Mouse (Mus musculus) cerebellum, adult 2 months (tissue): ENCODE data around the gene Tmem164. TPM values are rescaled to one million over a fixed set of nuclear protein-coding genes. Genes with fewer than 3 reads are reported as not detected.

Experiments used
- DNase-seq, 2 experiments: peaks; one replicate each; pipeline ENCODE4 v3.0.0; 2021
- H3K27ac ChIP-seq: fragments of 200-500 bp; 2 replicates; pipeline ENCODE4 v1.5.1; 2012; ENCODE audit warnings: low read length, control low read depth, inconsistent platforms; ENCODE audit not compliant: insufficient read depth
- H3K27me3 ChIP-seq: fragments of 200-500 bp; 2 replicates; pipeline ENCODE4 v1.6.1; 2012; ENCODE audit warnings: inconsistent platforms, mild to moderate bottlenecking, low read length, moderate library complexity; ENCODE audit not compliant: control insufficient read depth, insufficient read depth
- H3K4me1 ChIP-seq: fragments of 200-500 bp; 2 replicates; pipeline ENCODE4 v1.6.1; 2011; ENCODE audit warnings: low read length; ENCODE audit not compliant: control insufficient read depth, insufficient read depth
- H3K4me3 ChIP-seq: fragments of 200-500 bp; replicated peaks from 2 replicates; pipeline ENCODE3; 2011; ENCODE audit warnings: mild to moderate bottlenecking, low read depth, low read length, control low read depth; ENCODE audit not compliant: insufficient read depth
- CTCF ChIP-seq: fragments of 200-500 bp; IDR thresholded peaks from 2 replicates; pipeline ENCODE4 v1.5.1; 2011; ENCODE audit warnings: low read depth, mild to moderate bottlenecking, control low read depth, low read length, moderate library complexity, borderline replicate concordance; ENCODE audit not compliant: insufficient read depth
- POLR2A ChIP-seq: fragments of 200-500 bp; IDR thresholded peaks from 2 replicates; pipeline ENCODE4 v1.6.1; 2011; ENCODE audit warnings: low read length, control low read depth, borderline replicate concordance; ENCODE audit not compliant: insufficient read depth
- WGBS: fragments of 180-500 bp; shearing (Covaris S2); methylation state at CpG from one replicate; pipeline ENCODE4 v1.1.7; 2018; 5-methylcytosine and 5-hydroxymethylcytosine counted together
- polyA plus RNA-seq: library from polyadenylated mRNA; depleted of rRNA; stranded (reverse); fragments of >200 nt; gene quantifications from 2 replicates; pipeline ENCODE4 v1.2.3, GENCODE M21; 2012

Gene Tmem164
- polyA plus RNA-seq, 1 experiment, result 18.1 TPM

- Histone ChIP-seq H3K27ac (peak overlapping the region; percentile 63; the same call in 1 of the 2 replicates), H3K4me1 (no peaks in the 10 kb centered on the region), H3K4me3 (peak overlapping the region; percentile 91), H3K27me3 (no peaks in the 10 kb centered on the region)
- TF ChIP-seq POLR2A (no peak), CTCF (no peak)
- WGBS, result 1% methylated on average over 15 of the region's 43 CpGs
- peak; percentile 25 to 37 for DNase-seq
Observed at GRCm38 (mm10) chrX:142681616-142682141, 473 bp downstream of the Tmem164 start.

DNA sequence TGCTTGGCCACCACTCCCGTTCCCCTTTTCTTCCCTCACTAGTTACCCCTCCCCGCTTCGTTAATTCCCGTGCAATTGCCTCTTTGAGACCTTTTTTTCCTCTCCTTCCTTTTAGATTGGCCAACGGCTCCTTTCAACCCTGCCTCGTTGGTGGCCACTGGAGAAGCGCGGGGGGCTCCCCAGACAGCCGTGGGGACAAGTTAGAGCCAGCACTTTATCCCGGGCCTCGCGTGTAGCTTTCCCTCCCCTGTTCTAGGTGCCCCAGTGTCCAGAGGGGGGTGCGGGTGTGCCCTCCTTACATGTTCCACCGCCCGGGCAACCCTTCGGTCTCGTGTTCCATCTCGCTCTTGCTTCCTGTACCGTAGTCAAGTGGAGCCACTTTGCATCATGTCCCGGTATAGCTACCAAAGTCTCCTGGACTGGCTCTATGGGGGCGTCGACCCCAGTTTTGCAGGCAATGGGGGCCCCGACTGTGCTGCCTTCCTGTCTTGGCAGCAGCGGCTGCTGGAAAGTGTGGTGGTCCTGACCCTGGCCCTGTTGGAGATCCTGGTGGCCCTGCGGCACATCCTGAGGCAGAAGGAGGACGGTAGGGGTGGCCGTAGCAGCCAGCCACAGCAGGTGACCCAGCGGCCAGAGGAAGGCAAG lies 1.1 kb downstream of the Tmem164 start:
- TF ChIP-seq CTCF, result no peak
- no peak for TF ChIP-seq POLR2A
- peak; percentile 15 to 43 for DNase-seq
- H3K27me3 ChIP-seq, result no peaks in the 10 kb centered on the region
- peak overlapping the region; percentile 91 for H3K4me3 ChIP-seq
- 0 out of 2 replicates have a peak overlapping the region, but pooled peaks have one; percentile 36 for H3K27ac ChIP-seq
- H3K4me1 ChIP-seq, result no peaks in the 10 kb centered on the region
- 10% methylated on average over 28 of the region's 28 CpGs for WGBS

- 73% methylated on average over 5 of the region's 5 CpGs for WGBS
Observed at GRCm38 (mm10) chrX:142682990-142683389, 1.8 kb downstream of the Tmem164 start.

DNA sequence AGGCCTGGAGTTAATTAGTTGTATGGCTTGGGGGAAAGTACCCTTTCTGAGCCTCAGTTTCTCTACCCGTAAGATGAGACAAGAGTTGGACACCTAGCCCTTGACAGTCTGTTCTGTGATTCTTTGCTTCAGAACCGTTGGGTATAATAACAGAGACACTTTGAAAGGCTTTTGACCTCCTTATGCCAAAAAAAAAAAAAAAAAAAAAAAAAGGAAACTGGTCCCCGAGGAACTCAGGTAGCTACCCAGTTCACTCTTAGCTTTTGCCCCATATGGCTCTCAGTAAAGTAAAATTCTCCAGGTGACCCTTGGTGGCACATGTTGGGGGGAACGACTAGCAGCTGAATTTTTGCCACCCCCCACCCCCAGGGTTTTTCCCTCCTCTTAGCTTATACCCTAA lies 3.5 kb downstream of the Tmem164 start:
- Histone ChIP-seq H3K4me1 (no peaks in the 10 kb centered on the region), H3K27me3 (no peaks in the 10 kb centered on the region), H3K27ac (no peak overlapping the region), H3K4me3 (no peak overlapping the region)
- no peak for DNase-seq
- 35% methylated on average over 4 of the region's 4 CpGs for WGBS
- no peak for TF ChIP-seq POLR2A
- no peak for TF ChIP-seq CTCF

More at GRCm38 (mm10) chrX:142682990-142683389, 1.8 kb downstream of the Tmem164 start:
- Histone ChIP-seq H3K4me1 (no peaks in the 10 kb centered on the region), H3K27ac (no peak overlapping the region), H3K27me3 (no peaks in the 10 kb centered on the region), H3K4me3 (no peak overlapping the region)
- peak in 1 of 2 experiments; percentile 22 for DNase-seq
- TF ChIP-seq CTCF (no peak), POLR2A (no peak)

DNA sequence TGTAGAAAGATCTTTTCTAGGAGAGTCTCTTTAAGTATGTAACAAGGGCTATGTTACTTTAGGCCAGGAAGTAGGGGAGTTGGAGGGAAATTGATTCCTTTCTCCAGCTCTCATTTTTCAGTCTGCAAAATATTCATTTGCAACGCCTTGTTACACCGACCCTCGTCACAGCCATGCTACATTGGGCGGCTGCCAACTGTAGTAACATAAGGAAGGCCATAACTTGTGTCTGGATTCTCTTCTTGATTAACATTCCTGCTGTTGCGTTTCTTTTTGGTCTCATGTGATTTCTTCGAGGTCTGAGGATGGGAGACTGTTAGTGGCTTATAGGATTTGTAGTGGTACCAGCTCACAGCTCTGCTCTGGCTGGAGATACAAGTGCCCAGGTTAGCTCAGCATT lies 4.5 kb downstream of the Tmem164 start:
- no peak overlapping the region for H3K27ac ChIP-seq
- TF ChIP-seq POLR2A, result no peak
- TF ChIP-seq CTCF, result no peak
- H3K27me3 ChIP-seq, result no peaks in the 10 kb centered on the region
- no peaks in the 10 kb centered on the region for H3K4me1 ChIP-seq
- no peak for DNase-seq
- no peak overlapping the region for H3K4me3 ChIP-seq
- 41% methylated on average over 6 of the region's 6 CpGs for WGBS

DNA sequence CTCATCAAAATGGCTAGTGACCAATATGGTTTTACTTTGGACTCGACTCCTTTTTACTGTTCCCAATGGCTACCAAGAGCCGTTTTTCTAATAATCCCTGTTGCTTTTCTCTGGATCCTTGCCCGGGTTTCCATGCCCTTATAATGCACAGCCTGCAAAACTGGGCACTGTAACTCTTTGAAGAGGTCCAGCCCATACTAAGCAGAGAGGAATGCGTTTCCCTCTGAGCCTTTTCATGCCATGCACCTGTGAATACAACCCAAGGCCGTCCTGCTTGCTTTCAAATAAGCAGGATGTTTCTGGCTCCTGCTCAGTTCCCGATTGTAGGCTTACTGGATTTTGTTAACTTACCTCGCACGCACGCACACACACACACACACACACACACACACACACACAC lies 7.3 kb downstream of the Tmem164 start:
- no peak overlapping the region for H3K27ac ChIP-seq
- 51% methylated on average over 9 of the region's 9 CpGs for WGBS
- no peak overlapping the region for H3K4me3 ChIP-seq
- no peak for TF ChIP-seq CTCF
- no peak for TF ChIP-seq POLR2A
- no peak for DNase-seq
- no peaks in the 10 kb centered on the region; the same call in none of the 2 replicates for H3K4me1 ChIP-seq
- H3K27me3 ChIP-seq, result no peaks in the 10 kb centered on the region

DNA sequence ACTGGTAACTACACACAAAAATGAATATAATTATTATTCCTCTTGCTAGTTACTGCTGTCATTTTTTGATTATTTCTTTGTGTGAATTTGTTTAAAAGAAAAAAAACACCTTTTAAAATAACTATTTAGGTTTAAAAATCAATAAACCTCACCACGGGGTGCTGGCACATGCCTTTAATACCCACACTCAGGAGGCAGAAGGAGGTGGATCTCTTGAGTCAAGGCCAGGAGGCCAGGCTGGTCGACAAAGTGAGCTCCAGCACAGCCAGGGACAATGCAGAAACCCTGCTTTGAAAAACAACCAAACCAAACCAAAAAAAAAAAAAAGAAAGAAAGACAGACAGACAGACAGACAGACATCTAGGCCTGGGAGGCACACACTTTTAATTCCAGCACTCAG lies 12.1 kb downstream of the Tmem164 start:
- Histone ChIP-seq H3K4me1 (peaks cover 9% of the 10 kb centered on the region), H3K27ac (no peak overlapping the region; the same call in 1 of the 2 replicates), H3K4me3 (no peak overlapping the region), H3K27me3 (no peaks in the 10 kb centered on the region)
- 8% methylated on average over 2 of the region's 2 CpGs for WGBS
- peak; percentile 23 to 63 for DNase-seq
- TF ChIP-seq POLR2A (no peak), CTCF (no peak)

- Histone ChIP-seq H3K27me3 (no peaks in the 10 kb centered on the region), H3K4me3 (no peak overlapping the region), H3K4me1 (peaks cover 9% of the 10 kb centered on the region), H3K27ac (no peak overlapping the region)
- TF ChIP-seq CTCF (no peak), POLR2A (no peak)
- 52% methylated on average over 7 of the region's 7 CpGs for WGBS
- peak; percentile 24 to 51 for DNase-seq
Observed at GRCm38 (mm10) chrX:142694338-142694737, 13.1 kb downstream of the Tmem164 start.
